Mouse (Mus musculus): ENCODE results near the gene Apol10b. TPM values are rescaled to one million over a fixed set of nuclear protein-coding genes. Genes with fewer than 3 reads are reported as not detected.
"Not testable (repeated sequence)": the region's sequence is repeated elsewhere in the genome, so short reads cannot be mapped to it uniquely, and the experiment has no call there.

Apol10b gene
- total and polyA plus RNA-seq, 3 experiments = 2.9 to 4.9 (median 3.6) TPM

DNA sequence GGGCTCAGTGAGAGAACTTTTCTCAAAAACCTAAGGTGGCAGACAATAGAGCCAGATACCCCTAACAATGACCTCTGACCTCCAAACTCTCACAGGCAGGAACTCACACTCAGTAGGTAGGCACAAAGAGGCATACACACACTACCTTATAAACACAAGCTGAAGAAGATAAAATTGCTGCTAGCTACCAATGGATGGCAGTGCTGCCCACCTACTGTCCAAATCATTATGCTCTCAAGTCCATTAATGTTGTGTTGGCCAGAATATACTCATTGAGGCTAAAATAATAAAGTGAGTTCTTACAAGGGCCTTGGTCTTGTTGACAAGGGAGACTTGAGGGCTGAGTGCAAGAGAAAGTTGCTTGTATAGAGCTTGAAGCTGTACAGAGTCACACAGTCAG lies 32.7 kb downstream of the Apol10b start:
- no peaks in the 10 kb centered on the region for H3K9me3 ChIP-seq (replicated peaks; ENCODE audit: low read length)
- no peak overlapping the region for H3K4me3 ChIP-seq (replicated peaks in 1 of 3; ENCODE audit: low read depth in 2 of 3, low read length in 2 of 3, poor library complexity in 1 of 3)
- H3K36me3 ChIP-seq (replicated peaks in 1 of 2; ENCODE audit: control insufficient read depth in 1 of 2, insufficient read depth in 1 of 2, low read length in 1 of 2) = no peaks in the 10 kb centered on the region
- TF ChIP-seq JUN (IDR thresholded peaks at IDR 0.05; ENCODE audit: insufficient read depth, low read depth, low read length) (no peak), TBP (conservative IDR thresholded peaks at IDR 0.05; ENCODE audit: low read depth, low read length) (no peak), CTCF (conservative IDR thresholded peaks at IDR 0.05 in 1 of 2, IDR thresholded peaks at IDR 0.05 in 1 of 2; ENCODE audit: low read depth in 2 of 2, low read length in 2 of 2) (peak in 1 of 2 experiments; percentile 58; a peak in 2 of 4 replicates), ETS1 (conservative IDR thresholded peaks at IDR 0.05; ENCODE audit: low read depth, low read length) (no peak), MAFK (IDR thresholded peaks at IDR 0.05; ENCODE audit: insufficient replicate concordance, low read length) (no peak), ZKSCAN1 (IDR thresholded peaks at IDR 0.05; ENCODE audit: borderline replicate concordance, low read depth, low read length) (no peak), NRF1 (IDR thresholded peaks at IDR 0.05; ENCODE audit: low read depth, low read length) (no peak), KAT2A (IDR thresholded peaks at IDR 0.05; ENCODE audit: insufficient replicate concordance, low read length) (no peak), PAX5 (IDR thresholded peaks at IDR 0.05; ENCODE audit: low read length) (no peak), SMC3 (IDR thresholded peaks at IDR 0.05; ENCODE audit: low read depth, low read length) (peak; percentile 46), RAD21 (IDR thresholded peaks at IDR 0.05; ENCODE audit: low read depth, low read length) (peak; percentile 47), CHD1 (IDR thresholded peaks at IDR 0.05; ENCODE audit: low read depth, low read length) (no peak), USF2 (conservative IDR thresholded peaks at IDR 0.05; ENCODE audit: low read depth, low read length) (no peak), BHLHE40 (IDR thresholded peaks at IDR 0.05; ENCODE audit: low read depth, low read length) (no peak), TCF12 (IDR thresholded peaks at IDR 0.05; ENCODE audit: low read depth, low read length) (no peak)
- H3K79me2 ChIP-seq (replicated peaks; ENCODE audit: control insufficient read depth, extremely low read depth, insufficient read depth, poor library complexity, severe bottlenecking) = no peaks in the 10 kb centered on the region
- H3K4me2 ChIP-seq (ENCODE audit: insufficient read depth, low read depth, poor library complexity, severe bottlenecking) = no peak overlapping the region
- no peak overlapping the region for H3K27ac ChIP-seq (ENCODE audit: insufficient read depth, low read depth)
- H3K27me3 ChIP-seq (replicated peaks) = peaks cover 32% of the 10 kb centered on the region
- DNase-seq (ENCODE audit: extremely low read depth) = no peak
- H3K9ac ChIP-seq (ENCODE audit: insufficient read depth, low read depth) = no peak overlapping the region
- in situ Hi-C loops (cut with MboI; ENCODE audit: low pct_ligation_motif_present, low pct_unique_long_range_greater_than_20kb, low sequenced_read_pairs) = no loop called here
- dilution Hi-C loops (cut with MboI; ENCODE audit: extremely low pct_ligation_motif_present, extremely low pct_unique_long_range_greater_than_20kb, low sequenced_read_pairs) = no loop called here
- no peaks in the 10 kb centered on the region for H3K4me1 ChIP-seq (ENCODE audit: control insufficient read depth in 1 of 2, insufficient read depth in 2 of 2)

GRCm38 (mm10) chr15:77561792-77562191 lies 34.1 kb downstream of the Apol10b start, which contains the start of gene 1700025B11Rik:
Gene 1700025B11Rik (minus strand): TSS chr15:77561892.
- dilution Hi-C loops (cut with MboI; ENCODE audit: extremely low pct_ligation_motif_present, extremely low pct_unique_long_range_greater_than_20kb, low sequenced_read_pairs) (no loop called here), in situ Hi-C loops (cut with MboI; ENCODE audit: low pct_ligation_motif_present, low pct_unique_long_range_greater_than_20kb, low sequenced_read_pairs) (no loop called here)

GRCm38 (mm10) chr15:77539221-77539620 lies 56.7 kb downstream of the Apol10b start:
- H3K36me3 ChIP-seq (replicated peaks in 1 of 2; ENCODE audit: control insufficient read depth in 1 of 2, insufficient read depth in 1 of 2, low read length in 1 of 2); H3K79me2 ChIP-seq (replicated peaks; ENCODE audit: control insufficient read depth, extremely low read depth, insufficient read depth, poor library complexity, severe bottlenecking); in situ Hi-C loops (cut with MboI; ENCODE audit: low pct_ligation_motif_present, low pct_unique_long_range_greater_than_20kb, low sequenced_read_pairs); H3K4me2 ChIP-seq (ENCODE audit: insufficient read depth, low read depth, poor library complexity, severe bottlenecking); H3K9ac ChIP-seq (ENCODE audit: insufficient read depth, low read depth); DNase-seq (ENCODE audit: extremely low read depth); H3K4me3 ChIP-seq (replicated peaks in 1 of 3; ENCODE audit: low read depth in 2 of 3, low read length in 2 of 3, poor library complexity in 1 of 3); dilution Hi-C loops (cut with MboI; ENCODE audit: extremely low pct_ligation_motif_present, extremely low pct_unique_long_range_greater_than_20kb, low sequenced_read_pairs); H3K4me1 ChIP-seq (ENCODE audit: control insufficient read depth in 1 of 2, insufficient read depth in 2 of 2); H3K9me3 ChIP-seq (replicated peaks; ENCODE audit: low read length); H3K27ac ChIP-seq (ENCODE audit: insufficient read depth, low read depth): not testable (repeated sequence)
- H3K27me3 ChIP-seq (replicated peaks) = peaks cover 21% of the 10 kb centered on the region

More at GRCm38 (mm10) chr15:77561792-77562191, 34.1 kb downstream of the Apol10b start, which contains the start of gene 1700025B11Rik:
- TF ChIP-seq BHLHE40 (IDR thresholded peaks at IDR 0.05; ENCODE audit: low read depth, low read length) (no peak), RCOR1 (conservative IDR thresholded peaks at IDR 0.05; ENCODE audit: low read depth, low read length) (no peak), JUND (conservative IDR thresholded peaks at IDR 0.05; ENCODE audit: low read depth, low read length) (no peak), GABPA (IDR thresholded peaks at IDR 0.05; ENCODE audit: insufficient replicate concordance, low read depth, low read length) (no peak)
- no peak within 1 kb of the TSS for H3K9ac ChIP-seq (ENCODE audit: insufficient read depth, low read depth)
- no peaks in the 10 kb centered on the region for H3K79me2 ChIP-seq (replicated peaks; ENCODE audit: control insufficient read depth, extremely low read depth, insufficient read depth, poor library complexity, severe bottlenecking)
- H3K4me1 ChIP-seq (ENCODE audit: control insufficient read depth in 1 of 2, insufficient read depth in 2 of 2) = no peaks in the 10 kb centered on the region
- no peak for DNase-seq (ENCODE audit: extremely low read depth)
- H3K4me3 ChIP-seq (replicated peaks in 1 of 3; ENCODE audit: low read depth in 2 of 3, low read length in 2 of 3, poor library complexity in 1 of 3) = no peak within 1 kb of the TSS
- no peaks in the 10 kb centered on the region for H3K36me3 ChIP-seq (replicated peaks in 1 of 2; ENCODE audit: control insufficient read depth in 1 of 2, insufficient read depth in 1 of 2, low read length in 1 of 2)
- H3K27me3 ChIP-seq (replicated peaks) = peaks cover 27% of the 10 kb centered on the region
- H3K4me2 ChIP-seq (ENCODE audit: insufficient read depth, low read depth, poor library complexity, severe bottlenecking) = no peak within 1 kb of the TSS
- no peak within 1 kb of the TSS for H3K27ac ChIP-seq (ENCODE audit: insufficient read depth, low read depth)
- H3K9me3 ChIP-seq (replicated peaks; ENCODE audit: low read length) = no peaks in the 10 kb centered on the region

Measured in CH12.LX (cell line).